Mouse (Mus musculus) subcutaneous adipose tissue, adult 2 months (tissue): ENCODE results near the gene Vsx1. TPM values are rescaled to one million over a fixed set of nuclear protein-coding genes. Genes with fewer than 3 reads are reported as not detected.

ENCODE experiments used
- polyA plus RNA-seq: library from polyadenylated mRNA; depleted of rRNA; stranded (reverse); fragments of >200 nt; gene quantifications from 2 replicates; pipeline ENCODE4 v1.2.3, GENCODE M21; 2012; ENCODE audit warnings: low replicate concordance; rRNA removed

Gene Vsx1
- polyA plus RNA-seq: not detected in 2 replicates

GRCm38 (mm10) chr2:150689223-150689800 is at the start of gene Vsx1:
TSS of gene Vsx1 (minus strand) at chr2:150689360.

DNA sequence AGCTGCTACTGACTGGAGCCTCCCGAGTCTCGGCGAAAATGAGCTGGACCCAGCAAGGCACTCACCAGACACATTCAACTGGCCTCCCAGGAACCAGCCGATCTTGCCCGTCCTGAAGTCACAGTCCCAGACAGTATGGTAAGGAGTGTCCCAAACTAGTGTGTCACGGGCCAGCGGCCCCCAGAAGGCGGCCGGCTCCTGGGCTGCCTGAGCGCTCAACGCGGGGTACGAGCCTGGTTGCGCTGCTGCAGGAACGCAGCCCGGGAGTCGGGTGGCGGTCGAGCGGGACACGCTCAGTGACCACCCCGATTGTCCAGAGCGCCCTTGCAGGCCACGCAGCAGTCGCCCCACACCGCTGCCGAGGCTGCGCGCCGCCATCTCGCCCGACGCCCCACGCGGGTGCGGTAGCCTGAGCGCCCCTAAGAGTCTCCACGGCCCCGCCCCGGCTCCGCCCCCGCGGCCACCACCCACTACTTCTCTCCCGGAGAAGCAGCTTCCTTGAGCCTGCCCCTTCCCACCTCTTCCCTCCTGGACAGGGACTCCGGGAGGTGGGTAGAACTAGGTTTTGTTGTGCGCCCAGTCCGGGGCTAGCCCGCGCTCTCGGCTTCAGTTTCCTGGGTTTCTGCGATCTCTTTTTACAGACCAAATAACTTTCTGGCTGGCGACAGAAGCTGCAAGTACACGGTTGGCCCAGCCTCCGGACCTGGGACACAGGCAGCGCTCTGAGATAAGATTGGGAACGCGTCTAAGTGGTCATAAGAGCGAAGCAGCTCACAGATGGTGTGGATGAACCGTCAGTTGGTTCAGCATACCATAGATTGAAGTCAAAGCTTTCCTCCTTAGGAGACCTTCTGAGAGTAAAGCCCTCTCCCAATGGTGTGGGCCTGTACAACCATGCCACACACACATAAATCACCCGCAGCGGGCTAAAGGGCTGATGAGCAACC is 21.1 kb downstream of the Vsx1 start, which contains the start of gene Acss1:
Acss1 (minus strand) TSS at position 681 of the 947 bp plus-strand sequence.

Other genes with a start within 250 kb of the Vsx1 start
- gene Zfp442, start 237.9 kb downstream of the Vsx1 start, polyA plus RNA-seq: 0.27 and 0.55 TPM in 2 replicates
- gene Zfp345, start 204.3 kb downstream of the Vsx1 start, polyA plus RNA-seq: 0.04 TPM in 1 of 2 replicates, not detected in the other
- gene Cst7, start 118.9 kb downstream of the Vsx1 start, polyA plus RNA-seq: 0.53 and 5.3 TPM in 2 replicates
- gene Apmap, start 80.8 kb downstream of the Vsx1 start, polyA plus RNA-seq: 140 and 172 TPM in 2 replicates
- gene Acss1, start 20.9 kb downstream of the Vsx1 start, polyA plus RNA-seq: 22.0 and 29.8 TPM in 2 replicates
- 45.2 and 66.4 TPM in 2 replicates for gene Entpd6, start 59.7 kb upstream of the Vsx1 start, polyA plus RNA-seq
- gene Pygb, start 97.4 kb upstream of the Vsx1 start, polyA plus RNA-seq: 135 and 157 TPM in 2 replicates
- 94.3 and 133 TPM in 2 replicates for gene Abhd12, start 215.4 kb upstream of the Vsx1 start, polyA plus RNA-seq
- 1.2 and 2.4 TPM in 2 replicates for gene Gins1, start 216.0 kb upstream of the Vsx1 start, polyA plus RNA-seq